Mouse (Mus musculus) megakaryocyte, adult 5-6 weeks (primary cell): ENCODE data around the gene Cep44. TPM values are rescaled to one million over a fixed set of nuclear protein-coding genes. Genes with fewer than 3 reads are reported as not detected.

Experiments used
- ATAC-seq: 2 replicates; pipeline ENCODE4 v1.8.0; 2016; ENCODE audit warnings: mild to moderate bottlenecking, inconsistent platforms; ENCODE audit not compliant: poor library complexity, severe bottlenecking
- total RNA-seq, 2 experiments: library from RNA; stranded (forward) in 1 of 2; stranded (reverse) in 1 of 2; fragments of 153-499, 151-499 nt in 1 of 2; fragments of 221-1000, 200-1000 nt in 1 of 2; gene quantifications; 2 replicates each; pipeline versions ENCODE4 v1.2.3 to v1.2.4; 2015 to 2017

Gene Cep44
- total RNA-seq (2015) (34.7 and 36.2 TPM in 2 replicates), total RNA-seq (2017) (28.7 and 38.5 TPM in 2 replicates)

DNA sequence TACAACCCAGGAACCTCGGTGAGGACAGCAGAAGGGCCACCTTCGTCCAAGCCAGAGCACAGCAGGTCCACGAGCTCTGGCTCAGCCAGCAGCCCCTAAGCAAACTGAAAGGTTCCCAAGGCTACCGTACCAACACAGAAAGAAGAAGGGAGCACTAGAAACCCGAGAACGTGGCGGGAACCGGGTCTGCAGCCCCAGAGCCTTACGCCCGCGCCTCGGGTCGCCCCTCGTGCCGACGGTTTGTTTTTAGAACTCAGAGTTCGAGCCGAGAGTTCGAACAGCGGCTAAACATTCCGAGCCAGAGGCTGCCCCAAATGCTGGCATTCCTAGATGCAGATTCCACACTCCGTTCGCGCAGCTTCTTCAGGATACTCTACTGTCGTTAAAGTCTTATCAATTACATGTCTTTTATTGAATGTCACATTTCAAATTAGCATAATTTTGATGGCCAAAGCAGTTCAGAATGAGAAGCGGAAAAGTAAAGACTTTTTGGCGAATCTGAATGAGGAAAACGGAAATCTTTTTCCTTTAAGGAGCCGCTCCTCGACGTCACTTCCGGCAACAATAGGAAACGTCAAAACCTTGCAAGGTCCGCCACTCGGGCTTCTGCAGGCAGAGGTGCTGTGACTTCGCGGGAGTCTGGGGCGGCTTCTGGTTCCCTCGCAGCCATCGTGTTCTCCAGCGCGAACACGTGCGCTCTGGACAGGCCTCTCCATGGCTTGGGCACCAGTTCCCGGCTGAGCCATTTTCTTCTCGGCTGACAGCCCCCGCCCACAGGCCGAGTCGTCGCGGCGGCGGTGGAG is at the start of gene Cep44, which contains the start of gene Fbxo8:
Cep44 (minus strand) TSS at position 490 of the 803 bp plus-strand sequence.
Fbxo8 (plus strand) TSS at position 533 of the 803 bp plus-strand sequence.
- ATAC-seq: peak; percentile 74

DNA sequence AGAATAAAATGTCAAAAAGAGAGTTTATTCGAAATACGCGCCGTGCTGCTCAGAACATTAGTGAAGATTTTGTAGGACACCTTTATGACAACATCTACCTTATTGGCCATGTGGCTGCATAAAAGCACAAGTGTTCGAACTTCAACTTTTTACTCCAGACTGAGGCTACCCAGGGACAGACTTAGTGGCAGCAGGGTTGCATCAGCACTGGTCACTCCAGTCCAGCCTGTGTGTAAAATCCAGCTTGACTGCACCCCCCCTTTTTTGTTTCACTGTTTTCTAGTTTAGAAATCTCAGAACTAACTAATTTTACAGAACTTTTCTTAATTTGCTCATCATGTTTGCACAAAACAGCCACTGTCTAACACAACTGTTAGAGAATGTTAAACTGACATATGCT is 40.7 kb upstream of the Cep44 start:
- no peak for ATAC-seq

DNA sequence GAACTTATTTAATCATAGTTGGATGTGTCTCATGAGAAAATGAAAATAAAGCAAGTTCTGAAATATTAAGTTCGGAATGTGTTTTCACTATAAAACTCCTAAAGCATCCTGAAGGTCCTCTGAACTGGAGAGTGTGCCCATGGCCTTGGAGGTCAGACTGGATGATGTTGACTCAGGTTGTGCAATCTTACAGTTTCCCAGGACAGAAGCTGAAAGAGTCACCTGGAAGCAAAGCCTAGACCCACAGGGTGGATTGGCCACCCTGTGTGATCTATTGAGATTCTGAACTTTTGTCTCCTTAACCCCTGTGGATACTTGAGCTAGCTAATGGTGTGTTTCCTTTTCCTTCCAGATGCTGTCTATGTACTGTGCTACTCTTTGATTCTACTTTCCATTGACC is 40.2 kb upstream of the Cep44 start:
- no peak for ATAC-seq

DNA sequence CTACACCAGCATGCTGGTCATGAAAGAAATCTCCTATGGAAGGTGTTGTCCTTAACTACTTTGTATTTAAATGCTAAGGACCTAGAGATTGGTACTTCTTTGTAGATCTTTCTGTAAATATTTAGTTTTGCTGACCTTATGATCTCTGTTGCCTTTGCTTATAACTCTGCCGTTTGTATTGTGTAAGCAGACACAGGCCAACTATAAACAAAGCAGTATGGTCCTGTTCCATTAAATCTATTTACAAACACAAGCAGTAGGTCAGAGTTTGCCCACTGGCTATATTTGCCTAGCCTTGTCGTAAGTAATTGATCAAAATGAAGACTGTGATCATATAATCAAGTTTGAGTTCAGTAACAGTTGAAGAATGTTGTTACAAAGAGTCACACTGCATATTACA is 38.2 kb upstream of the Cep44 start:
- ATAC-seq: no peak

DNA sequence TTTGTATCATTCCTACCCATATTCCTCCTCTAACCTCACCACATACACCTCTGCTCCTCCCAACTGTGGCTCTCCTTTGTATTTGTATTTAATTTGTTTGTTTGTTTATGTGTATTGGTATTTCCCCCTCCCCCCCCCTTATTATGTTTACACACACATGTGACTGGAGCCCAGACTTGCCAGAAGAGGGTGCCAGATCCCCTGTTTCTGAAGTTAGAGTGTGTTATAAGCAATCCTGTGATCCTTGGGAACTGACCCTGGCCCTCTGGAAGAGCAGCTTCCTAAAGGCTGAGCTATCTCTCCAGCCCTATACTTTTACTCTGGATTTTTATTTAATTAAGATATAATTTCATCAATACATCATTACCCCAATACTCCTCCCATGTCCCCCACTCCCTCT is 32.0 kb upstream of the Cep44 start:
- ATAC-seq: no peak

DNA sequence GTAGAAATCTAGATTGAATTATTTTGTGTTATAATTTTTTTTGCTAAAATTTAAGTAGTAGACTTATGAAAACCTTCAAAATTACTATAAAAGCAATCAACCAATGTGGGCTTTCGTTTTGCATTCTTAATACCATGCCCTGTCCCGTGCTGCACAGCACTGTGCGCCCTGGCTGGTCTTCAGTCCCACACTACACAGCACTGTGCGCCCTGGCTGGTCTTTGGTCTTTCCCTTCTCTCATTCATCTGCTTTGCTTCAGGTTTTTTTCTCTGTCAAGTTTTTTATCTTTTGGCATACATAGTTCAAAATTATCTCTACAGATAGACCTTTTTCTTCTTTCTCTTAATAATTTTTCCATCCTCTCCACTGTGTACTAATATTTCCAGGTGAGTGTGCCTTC is 30.1 kb upstream of the Cep44 start:
- no peak for ATAC-seq

DNA sequence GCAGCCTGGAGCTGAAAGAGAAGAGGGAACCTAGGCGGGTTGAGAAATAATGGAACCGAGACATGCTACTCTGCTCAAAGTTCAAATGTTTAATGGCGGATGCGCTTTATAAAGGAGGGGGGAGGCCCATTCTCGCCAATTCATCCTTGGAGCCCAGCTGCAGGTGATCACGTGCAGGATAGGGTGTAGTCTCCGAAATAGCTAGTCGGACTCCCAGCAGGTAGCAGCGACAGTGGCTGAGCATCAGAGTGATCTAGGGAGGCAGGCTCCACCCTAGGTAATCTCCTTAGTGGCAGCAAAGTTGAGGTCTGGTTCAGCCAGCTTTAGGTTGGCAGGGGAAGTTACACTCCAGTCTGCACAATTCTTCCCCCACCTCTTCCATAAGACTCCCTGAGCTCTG is 16.0 kb upstream of the Cep44 start:
- ATAC-seq: no peak

DNA sequence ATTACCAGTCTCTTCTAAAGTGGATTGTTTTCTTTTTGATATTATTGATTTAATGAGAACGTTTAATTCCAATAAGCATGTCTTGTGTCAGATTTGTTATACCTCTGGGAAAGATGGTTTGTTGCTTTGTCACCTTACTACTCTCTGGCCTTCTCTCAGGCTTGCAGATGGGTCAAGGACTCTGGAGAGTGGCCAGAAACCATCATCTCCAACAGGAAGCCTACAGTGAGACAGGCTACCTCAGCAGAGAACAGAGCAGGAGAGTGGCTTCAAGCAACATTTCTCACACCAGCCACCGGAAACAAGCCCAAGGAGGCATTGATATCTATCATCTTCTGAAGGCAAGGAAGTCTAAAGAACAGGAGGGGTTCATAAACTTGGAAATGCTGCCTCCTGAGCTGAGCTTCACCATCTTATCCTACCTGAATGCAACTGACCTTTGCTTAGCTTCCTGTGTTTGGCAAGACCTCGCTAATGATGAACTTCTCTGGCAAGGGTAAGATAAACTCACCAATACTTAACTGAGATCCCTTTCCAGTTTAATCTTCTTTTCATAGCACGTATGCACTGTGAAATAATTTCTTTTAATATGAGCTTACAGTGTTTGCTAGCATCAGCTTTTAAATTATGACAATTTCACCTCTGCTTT is 13.7 kb upstream of the Cep44 start:
- no peak for ATAC-seq

DNA sequence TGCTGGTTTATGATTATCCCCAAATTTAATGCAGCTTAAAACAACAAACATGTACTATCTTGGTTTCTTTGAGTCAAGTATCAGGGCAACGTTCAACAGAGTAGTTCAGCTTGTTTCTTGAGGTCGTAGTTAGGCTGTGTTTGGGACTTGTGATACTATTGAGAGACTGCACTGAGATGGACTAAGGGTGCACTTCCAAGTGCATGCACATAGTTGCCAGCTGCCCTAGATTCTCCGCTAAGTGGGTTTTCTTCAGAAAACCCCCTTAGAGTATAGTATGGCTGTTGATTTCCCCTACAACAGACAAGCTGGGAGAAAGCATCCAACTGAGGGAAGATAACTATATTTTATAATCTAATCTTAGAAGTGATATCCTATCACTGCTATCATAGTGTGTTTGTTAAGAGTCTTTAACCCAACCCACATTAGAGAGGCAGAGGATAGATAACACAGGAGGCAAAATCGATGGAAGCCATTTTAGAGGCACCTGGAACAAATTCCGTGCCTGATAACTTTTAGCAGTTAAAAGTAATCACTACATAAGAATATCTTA is 1.8 kb upstream of the Cep44 start:
- ATAC-seq: no peak

DNA sequence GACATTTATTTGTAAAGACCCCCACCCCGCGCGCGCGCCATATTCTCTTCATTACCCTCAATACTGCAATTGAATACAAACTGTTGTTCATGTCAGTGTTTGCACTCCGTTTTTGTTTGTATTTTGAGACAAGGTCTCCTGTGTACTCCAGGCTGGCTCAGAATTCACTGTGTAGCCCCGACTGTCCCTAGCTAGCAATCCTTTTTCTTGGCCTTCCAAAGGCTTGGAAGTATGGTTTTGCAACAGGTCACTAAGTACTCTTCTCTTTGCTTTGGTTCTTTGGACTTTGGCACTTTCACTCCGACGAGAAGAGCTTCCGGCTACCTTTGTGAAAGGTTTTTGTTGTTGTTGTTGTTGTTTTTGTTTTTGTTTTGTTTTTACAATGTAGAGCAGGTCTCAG is 1.2 kb upstream of the Cep44 start:
- ATAC-seq: no peak

DNA sequence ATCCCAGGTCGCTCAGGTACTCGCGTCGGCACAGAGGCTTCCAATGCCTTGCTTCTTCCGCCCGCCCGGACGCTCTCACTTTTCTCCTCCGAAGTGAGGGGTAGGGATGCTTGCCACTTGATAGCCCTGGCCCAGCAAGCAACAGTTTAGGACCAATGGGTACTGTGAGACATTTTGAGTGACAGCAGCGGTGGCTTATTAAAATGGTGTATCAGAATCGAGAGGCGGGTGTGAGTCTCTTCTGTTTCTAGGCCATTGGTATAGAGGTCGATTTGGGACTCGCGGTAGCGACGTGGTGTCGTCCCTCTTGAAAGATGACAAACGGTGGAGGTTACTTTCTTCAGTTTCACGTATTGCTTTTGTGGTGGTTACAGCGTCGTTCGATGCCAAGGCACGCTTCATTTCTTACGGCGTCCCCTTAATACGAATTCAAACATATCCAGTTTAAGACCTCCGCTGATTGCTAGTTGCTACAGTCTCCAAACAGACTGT is 560 bp upstream of the Cep44 start:
- peak; percentile 85 for ATAC-seq

DNA sequence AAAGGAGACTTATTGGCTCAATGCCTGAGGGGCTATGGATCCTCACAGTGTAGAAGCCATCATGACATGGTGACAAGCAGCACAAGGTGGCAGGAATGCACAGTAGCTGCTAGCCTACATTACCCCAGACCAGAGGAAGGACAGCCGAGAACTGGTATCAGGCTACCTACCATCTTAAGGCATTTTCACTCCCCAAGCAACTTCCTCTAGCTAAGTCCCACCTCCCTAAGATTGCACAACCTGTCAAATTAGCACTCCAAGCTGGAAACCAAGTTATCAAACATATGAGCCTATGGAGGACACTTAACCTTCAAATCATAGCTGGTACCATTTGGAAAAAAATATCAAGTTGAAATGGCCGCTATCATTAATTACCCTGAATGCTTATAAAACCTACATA is 3.0 kb downstream of the Cep44 start:
- no peak for ATAC-seq

DNA sequence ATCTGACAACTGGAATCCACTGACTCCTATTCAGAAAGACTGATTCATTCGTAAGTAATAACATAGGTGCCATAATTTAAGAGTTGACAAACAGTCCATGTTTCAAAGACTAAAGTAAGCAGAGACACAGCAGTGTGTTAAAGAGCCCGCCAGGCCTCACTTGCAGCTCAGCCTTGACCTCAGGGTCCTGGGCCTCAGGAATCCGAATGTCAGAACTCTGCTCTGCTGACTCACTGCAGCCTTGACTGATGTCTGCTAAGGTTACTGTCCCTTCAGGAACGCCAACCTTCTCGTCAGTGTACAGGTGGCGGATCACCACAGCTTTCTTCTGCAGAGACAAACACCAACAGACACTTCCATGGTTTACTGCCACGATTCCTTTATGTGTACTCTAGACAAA is 10.1 kb downstream of the Cep44 start:
- ATAC-seq: no peak

DNA sequence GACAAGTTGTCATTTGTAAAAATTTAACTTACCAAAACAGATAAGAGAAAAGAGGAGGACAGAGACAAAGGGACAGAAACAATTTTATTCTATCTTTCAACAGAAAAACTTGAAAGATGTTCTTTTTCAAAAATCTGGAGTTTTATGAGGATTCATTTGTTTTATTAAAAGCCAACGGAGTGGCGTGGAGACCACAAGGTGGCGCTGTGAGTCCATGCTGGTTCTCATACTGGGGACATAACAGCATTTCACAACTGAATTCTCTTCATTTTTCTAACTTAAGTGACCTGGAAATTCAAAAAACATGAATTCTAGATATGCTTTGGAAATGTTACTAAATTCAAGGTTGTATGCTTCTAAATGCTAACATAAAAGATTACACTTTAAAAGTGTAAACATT is 20.5 kb downstream of the Cep44 start:
- ATAC-seq: peak; percentile 77

DNA sequence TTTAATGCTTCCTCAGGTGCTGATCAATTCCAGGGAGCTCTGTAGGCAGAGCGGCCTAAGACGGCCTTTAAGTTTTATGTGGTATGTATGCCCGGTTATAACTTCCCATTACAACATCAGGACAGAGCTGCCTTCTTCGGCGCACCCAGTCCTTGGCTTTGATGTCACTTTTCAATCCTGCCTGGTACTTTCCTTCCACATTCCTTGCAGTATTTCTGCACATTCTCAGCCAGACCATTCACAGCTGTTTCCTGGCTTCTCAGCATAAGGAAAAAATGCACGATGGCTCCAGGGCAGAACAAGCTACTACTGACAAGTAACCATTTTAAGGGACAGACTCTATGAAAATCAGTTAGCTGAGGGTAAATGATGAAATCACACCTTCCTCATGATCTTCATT is 22.0 kb downstream of the Cep44 start:
- no peak for ATAC-seq

DNA sequence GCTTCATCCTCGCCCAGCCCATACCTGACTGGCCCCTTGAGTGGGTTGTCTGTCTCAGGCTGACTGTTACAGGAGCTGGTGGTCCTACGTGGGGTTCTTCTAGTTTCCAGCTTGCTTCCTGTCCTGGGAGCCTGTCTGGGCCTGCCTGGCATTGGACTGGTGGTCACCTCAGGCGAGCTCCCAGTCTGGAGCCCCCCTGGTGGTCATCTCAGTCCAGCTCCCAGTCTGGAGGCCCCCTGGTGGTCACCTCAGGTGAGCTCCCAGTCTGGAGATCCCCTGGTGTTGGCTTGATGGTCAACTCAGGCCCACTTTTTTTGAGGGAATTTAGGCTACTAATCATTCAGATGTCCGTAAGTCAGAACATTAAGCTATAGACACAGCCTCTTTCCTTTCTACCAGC is 29.8 kb downstream of the Cep44 start:
- ATAC-seq: no peak

DNA sequence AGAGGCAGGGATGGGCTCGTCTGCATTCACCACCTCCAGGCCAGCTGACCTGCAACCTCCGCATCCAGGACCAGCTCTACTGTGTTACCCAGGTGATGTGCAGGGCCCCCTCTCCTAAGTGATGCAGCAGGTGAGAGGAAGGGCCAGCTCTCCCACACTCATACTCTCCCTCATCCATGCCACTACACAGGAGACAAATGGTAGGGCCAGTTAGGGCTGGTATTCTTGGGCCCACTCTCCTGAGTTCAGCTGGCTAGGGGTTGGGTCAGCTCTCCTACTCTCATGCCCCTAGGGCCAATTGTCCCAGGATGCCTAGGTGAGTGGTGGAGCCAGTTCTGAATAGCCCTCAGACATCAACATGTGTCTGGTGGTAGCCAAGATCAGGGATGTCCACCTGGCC is 30.6 kb downstream of the Cep44 start:
- ATAC-seq: no peak

DNA sequence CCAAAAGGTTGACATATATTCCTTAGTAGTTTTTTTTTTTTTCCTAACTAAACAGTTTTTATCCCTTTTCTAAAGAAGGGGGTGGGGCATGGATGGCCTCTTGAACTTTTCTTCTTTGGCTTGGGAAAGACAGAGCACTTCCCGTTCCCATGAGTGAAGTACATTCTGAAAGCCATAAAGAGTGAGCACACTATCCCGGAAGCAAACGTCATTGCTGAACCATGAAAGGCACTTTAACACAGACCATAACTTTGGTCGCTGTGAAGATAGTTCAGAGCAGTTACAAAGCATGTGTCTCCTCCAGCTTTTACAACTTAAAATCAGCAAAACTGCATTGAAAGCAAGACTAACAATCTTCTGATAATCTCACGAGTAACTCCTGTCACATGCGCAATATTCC is 32.0 kb downstream of the Cep44 start:
- ATAC-seq: no peak

DNA sequence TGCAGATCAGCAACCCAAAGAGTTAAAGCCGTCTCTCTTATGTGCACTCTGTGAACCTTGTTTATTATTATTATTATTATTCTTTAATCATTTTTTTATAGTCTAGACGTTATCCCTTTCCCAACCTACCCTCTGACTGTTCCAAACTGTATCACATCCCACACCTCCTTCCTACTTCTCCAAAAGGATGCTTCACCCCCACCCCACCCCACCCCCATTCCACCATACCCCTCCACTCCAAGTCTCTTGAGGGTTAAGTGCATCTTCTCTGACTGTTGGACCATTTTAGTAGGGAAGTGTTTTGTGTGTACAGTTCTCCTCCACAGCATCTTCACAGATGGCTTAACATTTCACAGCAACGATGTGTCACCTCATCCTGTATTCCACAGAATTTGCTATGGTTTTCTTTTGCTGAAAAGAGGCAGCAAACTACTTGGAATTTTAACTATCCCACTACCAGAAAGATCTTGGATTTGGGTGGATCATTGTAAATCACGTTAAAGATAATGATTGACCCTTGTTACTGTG is 41.8 kb downstream of the Cep44 start:
- no peak for ATAC-seq

DNA sequence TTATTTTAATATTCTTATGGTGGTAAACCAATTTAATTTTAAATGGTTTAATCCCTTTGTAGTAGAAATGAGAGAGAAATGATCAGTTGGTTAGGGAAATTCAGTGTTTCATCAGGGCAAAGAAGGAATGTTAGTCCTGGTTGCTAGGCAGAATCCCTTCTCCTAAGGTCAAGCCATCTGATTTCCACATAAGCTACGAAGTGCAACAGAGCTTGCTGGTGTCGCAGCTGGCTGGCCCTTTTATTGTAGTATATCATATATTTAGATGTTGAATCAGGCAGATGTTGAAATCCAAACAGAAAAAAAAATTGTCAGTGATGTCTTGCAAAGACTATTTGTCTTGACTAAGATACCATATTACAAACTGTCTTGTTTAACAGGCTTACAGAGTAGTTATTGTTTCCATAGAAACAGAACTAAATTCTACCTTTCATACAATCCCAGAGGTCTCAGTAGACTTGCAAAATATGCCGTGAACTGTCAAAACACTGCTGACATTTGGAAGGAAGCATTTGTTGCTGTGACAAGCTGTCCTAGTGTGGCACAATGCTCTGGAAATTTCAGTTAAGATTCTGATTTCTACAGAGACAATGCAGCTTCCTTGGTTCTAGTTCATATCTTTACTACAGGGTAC is 42.4 kb downstream of the Cep44 start:
- ATAC-seq: no peak

DNA sequence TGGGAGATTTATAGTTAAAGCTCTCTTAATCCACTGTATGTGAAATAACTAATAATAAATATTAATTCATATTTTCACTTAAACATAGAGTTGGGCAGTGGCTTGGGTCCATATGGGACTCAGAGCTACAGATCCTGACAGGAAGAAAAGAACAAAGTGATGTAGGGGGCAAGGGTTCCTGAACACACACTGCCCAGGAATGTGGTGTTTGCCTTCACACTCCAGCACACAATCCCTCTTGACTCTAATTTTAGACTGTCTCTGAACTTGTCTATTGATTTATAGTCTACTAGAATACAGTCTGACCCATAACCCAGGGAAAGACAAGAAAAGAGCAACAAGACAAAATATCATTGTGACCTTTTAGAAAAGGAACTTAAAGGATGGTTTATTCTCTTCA is 48.9 kb downstream of the Cep44 start:
- no peak for ATAC-seq
